Mouse (Mus musculus): ENCODE data around the gene Fbxo44.
A peak's percentile ranks its signal among the peaks of the same experiment; 100 is the strongest.
"Not testable (repeated sequence)": the region's sequence is repeated elsewhere in the genome, so short reads cannot be mapped to it uniquely, and the experiment has no call there.

Fbxo44 gene

DNA sequence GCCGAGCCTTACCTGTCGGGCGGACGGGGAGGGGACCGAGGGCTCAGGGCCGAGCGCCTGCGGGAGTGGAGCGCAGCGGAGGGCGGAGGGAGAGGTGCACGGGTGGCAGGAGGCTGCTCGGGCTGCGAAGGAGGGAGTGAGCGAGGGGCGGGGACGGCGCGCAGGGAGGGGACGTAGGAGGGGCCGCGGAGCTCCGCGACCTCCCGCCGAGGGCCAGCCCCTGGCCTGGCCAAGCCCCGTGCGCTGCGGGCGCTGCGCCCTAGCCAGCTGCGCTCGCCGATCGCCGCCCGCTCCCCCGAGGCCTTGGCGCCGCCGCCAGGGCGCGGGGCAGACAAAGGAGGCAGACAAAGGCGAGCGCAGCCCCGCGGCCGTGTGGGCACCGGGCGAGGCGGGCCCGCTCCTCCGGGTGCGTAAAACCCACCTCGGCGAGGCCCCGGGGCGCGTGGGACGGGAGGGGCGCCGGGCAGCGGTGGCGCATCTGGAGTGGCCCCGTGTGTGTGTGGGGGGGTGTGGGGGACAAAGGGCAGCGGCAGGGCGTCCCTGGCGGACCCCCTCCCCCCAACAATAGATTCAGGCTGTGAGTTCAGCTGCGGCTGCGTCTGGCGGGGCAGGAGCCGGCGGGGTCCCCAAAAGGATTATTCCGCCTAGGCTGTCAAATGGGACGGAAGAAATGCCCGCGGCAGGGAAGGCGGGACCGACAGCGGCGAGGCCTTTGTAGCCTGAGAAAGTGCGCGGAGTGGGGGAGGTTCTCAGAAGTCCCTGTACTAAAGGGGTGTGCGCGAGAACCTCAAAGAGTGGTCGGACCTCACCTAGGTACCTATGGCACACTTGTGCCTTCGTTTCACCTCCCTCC lies 29.5 kb downstream of the Fbxo44 start, which contains the start of gene Draxin:
Draxin (minus strand) TSS at position 138 of the 853 bp plus-strand sequence.
- DNase-seq (ENCODE audit: low read depth): no peak

DNA sequence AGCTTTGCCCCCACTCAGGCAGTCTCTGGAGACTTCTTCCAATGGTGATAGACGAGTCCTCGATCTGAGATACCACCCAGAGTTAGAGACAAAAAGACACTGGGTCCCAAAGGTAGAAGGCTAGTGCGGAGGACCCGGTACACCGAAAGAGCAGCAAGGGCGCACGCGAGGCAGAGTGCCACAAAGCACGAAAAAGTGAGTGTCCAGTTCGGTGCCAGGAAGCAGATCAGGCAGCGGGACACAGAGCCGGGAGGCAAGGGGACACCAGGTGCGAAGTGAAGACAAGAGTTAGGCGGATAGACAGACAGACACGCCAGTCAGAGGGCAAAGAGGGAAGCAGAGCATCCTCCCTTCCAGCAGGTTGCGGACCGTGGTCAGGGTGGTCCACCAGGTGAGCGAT lies 30.1 kb downstream of the Fbxo44 start, which contains the start of gene Mad2l2:
Mad2l2 (plus strand) TSS at position 252 of the 400 bp plus-strand sequence.
- no peak for DNase-seq (ENCODE audit: low read depth)

DNA sequence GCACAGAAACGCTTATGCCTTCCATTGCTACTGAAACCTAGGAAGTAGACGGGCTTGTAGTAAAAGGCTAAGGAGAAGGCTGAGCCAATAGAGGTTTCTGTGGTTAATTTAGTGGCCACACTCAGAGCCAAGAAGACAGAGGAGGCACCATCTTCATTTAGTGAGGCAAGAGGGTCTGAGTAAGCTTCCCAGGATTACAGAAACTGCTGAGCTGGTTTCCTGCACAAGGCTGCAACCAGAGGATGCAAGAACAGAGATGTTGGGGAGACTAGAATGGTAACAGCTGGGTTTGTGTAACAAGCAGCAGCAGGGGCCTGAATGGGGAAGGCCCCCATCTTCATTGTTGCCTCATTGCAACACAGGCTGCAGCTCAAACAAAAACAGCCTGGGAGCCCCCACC lies 31.6 kb downstream of the Fbxo44 start:
- no peak for DNase-seq (ENCODE audit: low read depth)

DNA sequence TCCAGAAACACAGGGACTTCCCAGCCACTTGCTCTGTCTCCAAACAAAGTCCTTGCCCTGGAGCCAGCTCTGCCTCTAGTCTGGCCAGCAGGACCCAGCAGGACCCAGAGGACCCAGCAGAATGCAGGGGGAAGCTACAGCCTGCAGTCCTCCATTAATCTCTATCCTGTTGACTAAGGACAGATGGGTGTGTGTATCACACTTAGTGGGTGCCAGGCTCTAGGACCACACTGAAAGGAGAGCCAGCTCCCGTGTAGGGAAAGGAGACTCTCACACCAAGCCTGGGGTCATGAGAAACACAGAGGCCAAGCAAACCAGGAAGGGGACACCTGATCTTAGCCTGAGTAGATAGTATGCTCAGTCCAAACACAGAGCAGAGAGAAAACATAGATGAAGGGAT lies 32.0 kb downstream of the Fbxo44 start:
- DNase-seq (ENCODE audit: low read depth): no peak

DNA sequence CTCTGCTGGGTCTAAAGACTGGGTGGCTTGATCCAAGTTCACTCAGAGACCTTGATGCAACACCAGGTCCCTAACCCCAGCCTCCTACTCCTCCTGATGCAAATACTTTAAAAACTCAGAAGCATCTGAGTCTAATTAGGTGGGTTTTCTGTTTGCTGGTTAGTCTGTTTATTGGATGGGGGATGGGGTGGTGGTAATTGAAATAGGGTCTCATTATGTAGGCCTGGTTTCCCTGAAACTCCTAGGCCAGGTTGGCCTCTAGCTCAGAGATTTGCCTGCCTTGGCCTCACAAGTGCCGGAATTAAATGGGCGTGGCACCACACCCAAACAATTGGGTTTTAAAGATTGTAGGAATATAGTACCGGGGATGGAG lies 37.6 kb downstream of the Fbxo44 start:
- DNase-seq (ENCODE audit: low read depth): no peak

DNA sequence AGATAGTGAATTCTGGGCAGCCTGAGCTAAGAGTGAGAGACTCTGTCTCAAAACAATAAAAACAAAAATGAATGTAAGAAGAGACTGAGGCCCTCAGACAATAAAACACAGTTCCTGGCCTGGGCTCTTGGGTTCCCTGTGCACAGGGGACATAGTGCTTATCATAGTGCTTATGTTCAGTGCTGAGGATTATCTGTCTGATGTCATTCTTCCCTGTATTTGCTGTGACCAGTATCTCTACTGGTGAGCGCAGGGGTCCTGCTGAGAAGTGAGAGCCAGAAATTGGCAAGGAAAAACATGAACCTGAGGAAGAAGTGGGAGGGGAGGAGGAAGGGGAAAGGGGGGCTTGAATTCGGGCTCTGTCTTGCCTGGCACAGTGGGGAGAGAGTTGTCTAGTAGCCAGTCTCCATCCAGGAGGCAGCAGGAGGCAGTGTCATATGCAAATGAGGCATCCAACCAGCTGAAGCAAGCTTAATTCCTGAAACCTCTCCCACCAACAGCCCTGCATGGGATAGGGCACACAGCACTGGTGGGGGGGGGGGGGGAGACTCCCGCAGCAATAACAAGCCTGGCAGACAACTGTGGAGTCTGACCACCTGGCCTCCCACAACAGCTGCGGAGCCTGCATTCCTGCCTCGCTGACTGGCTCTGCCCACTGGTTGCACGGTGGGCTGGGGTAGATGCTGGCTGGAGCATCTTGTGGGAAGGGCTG lies 38.1 kb downstream of the Fbxo44 start:
- DNase-seq (ENCODE audit: low read depth): no peak

DNA sequence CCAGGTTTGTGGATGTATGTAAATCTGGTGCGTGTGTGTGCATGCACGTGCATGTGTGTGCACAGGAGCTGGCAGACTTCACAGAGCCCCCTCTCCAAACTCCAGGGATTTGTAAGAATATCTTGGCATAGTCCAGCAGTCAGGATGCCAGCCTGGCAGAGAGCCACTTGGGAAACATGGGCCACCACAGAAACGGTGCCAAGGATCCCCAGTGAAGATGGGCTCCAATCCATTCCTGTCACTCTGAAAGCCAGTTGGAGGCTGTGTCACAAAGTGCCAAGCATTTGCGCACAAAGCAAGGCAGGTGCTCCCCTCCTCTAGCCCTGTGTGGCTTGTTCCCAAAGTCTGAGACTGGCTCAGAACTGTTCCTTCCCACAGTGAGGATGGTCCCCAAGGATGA lies 38.9 kb downstream of the Fbxo44 start:
- no peak for DNase-seq (ENCODE audit: low read depth)

DNA sequence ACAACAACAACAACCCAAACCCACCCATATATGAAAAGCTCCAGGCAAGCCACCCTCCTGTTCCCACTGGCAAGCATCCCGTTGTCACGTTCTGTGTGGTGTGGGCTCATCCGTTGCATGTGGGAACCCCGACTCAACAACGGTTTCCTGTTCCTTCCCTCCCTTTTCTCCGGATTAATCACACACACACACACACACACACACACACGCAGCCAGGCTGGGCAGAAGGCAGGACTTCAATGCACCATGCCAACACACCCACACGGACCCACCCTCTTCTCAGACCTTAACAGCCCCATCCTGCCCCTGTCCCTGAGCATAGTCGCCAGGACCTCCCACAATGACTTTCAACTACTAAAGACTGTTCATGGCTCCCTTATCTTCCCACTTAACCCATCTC lies 39.7 kb downstream of the Fbxo44 start:
- no peak for DNase-seq (ENCODE audit: low read depth)

DNA sequence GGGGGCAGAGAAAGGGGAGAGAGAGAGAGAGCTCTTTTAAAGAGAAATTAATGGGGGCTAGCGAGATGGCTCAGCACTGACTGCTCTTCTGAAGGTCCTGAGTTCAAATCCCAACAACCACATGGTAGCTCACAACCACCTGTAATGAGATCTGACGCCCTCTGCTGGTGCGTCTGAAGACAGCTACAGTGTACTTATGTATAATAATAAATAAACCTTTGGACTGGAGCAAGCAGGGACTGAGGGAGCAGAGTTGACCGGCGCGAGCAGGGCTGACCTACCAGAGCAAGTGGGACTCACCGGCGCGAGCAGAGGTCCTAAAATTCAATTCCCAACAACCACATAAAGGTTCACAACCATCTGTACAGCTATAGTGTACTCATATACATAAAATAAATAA lies 40.7 kb downstream of the Fbxo44 start:
- not testable (repeated sequence) for DNase-seq (ENCODE audit: low read depth)

DNA sequence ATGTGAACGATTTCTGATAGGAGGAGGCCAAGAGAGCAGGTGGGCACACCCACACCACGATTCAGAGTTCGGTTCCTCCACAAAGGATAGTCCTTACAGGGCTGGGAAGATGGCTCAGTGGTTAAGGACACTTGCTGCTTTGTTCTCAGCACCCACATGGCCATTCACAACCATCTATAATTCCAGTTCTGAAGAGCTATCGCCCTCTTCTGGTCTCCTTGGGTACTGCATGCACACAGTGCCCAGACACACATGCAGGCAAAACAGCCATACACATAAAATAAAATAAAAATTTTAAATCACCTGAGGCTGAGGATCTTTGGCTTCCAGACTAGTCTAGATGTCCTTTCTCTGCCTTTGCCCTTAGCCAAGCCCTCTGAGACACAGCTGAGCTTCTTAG lies 42.9 kb downstream of the Fbxo44 start:
- peak; percentile 44 for DNase-seq (ENCODE audit: low read depth)

DNA sequence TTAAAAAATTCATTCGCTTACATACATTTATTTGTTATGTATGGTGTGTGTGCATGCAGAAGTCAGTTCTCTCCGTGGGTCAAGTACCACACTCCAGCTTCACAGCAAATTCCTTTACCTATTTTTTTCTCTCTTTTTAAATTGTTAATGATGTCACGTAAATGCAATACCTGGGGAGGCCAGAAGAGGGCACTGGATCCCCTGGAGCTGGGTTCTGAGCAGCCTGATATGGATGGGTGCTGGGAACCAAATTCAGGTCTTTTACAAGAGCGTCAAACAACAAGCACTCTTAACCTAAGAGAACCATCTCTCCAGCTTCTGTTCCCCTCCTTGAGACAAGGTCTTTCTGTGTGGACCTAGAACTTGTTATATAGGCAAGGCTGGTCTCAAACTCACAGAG lies 43.6 kb downstream of the Fbxo44 start:
- DNase-seq (ENCODE audit: low read depth): peak; percentile 43

DNA sequence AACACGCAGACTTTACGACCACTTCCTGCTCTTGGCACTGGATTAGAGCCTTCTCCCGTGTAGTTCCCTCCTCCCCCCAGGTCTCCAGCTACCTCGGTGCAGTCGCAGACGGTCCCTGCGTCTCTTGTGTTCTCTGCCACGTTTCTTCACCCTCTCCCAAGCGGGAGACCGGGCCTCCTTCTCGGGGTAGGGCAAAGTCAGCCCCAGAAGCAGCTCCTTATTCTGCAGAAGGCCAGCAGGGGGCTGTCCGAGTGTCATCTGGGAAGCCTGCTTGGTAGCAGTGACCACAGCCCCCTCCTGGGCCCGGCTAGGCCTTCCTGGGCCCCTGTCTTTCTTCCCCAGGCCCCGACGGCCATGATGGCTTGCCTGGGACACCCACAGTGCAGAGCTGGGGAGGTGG lies 44.8 kb downstream of the Fbxo44 start:
- peak; percentile 49 for DNase-seq (ENCODE audit: low read depth)

DNA sequence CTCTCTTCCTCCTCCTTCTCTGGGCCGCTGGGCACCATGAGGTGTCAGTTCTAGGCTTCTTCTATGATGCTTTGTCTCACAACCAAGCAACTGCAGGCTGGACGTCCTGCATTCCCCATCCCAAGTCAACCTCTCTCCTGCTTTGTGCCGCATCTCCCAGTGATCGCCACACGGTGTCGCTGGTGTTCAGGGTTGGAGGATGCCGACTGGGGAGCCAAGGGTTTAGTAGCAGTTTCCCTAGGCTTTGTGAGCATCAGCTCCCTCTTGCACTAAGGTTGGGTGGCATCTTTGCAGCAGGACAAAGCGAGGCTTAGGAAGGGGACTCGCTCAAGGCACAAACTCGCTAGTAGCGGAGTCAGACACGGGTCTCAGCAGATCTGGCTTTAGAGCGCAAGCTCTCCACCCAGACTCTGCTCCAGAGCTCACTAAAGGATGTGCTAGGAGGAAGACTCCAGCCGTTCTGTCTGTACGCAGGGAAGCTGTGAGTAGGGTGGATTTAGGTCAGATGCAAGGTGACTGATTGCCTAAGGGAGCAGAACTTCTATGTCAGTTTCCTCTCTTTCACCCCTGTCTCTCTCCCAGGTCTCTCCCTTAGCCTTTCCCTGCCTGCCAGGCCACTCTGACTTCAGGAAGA lies 45.4 kb downstream of the Fbxo44 start:
- peak; percentile 88 for DNase-seq (ENCODE audit: low read depth)

DNA sequence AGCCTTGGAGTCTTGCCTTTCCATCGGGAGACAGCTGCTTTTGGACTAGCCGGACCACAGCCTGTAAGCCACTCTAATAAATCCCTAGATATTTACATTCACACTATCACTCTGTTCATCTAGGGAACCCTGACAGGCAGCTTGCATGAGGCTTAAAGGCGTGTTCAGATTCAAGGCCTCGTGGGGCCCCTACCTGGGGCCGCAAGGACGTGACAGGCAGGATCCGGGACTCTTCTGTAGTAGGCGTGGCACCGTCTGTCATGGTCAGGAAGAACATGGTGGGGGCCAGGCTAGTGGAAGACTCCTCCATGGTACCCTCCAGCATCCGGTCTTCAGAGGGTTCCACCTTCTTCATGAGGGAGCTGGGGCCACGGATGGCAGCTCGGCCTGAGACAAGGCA lies 47.8 kb downstream of the Fbxo44 start:
- no peak for DNase-seq (ENCODE audit: low read depth)

DNA sequence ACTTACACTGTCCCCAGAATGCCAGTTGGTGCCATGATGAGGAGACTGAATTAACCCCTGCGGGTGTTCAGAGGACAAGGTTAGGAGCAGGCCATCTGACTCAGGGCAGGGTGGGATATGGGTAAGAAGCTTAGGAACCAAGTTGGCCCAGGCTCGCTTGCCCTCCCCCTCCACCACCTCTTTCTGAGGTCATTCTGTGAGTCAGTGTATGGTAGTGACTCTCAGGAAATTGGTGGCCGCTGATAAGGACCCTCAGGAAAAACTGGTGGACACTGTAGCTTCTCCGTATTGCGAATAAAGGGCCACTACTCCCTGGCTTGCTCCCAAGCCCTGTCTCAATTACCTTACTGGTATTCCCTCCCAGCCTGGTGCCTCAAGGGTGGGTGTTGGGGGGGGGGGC lies 51.1 kb downstream of the Fbxo44 start:
- DNase-seq (ENCODE audit: low read depth): no peak

DNA sequence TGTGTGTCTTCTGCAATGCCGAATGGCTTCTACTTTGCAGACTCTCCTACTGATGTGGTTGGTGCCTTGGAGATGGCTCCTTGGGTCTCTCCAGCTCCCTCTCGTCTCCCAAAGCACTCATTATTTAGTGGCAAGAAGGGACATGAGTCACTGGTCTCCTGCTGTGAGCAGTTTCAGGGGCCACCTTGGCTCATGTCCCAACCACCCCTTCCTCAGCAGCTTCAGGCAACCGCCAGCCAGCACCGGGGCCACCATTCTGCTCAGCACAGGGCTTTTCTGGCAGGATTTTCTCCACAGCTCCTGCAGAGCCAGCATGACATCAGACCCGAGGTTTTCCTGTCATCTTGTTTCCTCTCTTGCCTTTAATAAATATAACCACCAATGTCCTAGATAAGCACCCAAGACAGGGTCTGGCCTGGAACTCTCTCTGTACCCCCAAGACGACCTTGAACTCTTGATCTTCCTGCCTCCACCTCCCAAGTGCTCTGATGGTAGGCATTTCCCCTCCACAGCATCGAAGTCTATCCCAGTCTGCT lies 51.6 kb downstream of the Fbxo44 start:
- no peak for DNase-seq (ENCODE audit: low read depth)

DNA sequence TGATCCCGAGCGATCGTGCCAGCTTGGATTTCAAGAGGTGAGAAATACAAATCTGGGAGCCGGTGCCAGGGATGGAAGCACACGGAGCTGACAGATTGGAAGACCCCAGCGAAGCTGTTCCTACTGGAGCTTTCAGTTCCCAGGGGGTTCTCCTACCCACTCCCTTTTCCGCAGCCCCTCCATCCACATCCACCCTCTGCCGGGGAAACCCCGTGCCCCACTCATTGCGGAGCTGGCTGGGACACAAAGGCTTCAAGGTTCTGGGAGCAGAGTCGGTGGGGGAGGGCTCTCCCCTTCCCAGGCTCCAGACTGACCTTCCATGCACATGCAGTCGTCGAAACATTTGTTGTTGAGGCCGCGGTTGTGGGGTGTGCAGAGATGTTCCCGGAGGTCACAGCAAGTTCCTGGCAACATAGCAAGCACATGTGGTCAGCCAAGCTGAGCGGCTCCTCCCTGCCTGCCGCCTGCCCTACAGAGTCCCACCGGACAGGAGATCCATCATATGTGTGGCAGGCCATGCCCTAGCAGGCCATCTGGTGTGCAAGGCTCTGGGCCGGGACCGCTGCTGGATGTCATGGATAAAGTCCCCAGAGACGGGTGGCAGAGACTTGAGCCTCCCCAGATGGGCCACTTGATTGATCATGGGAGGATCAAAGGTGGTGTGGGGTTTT lies 52.5 kb downstream of the Fbxo44 start:
- DNase-seq (ENCODE audit: low read depth): no peak

DNA sequence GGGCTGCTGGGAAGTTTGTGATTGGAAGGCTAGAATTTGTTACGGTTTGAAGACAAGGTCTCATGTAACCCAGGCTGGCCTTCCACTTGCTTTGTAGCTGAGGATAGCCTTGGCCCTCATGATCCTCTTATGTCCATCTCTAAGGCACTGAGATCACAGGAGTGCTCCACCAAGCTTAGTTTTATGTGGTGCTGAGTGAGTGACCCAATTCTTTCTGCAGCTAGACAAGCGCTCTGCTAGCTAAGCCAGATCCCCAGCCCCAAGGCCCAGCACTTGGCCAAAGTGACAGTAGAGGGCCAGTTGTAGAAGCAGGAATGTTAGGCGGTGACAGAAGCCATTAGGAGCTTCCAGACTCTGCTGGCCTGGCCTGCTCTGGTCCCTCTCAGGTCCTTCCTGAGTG lies 56.1 kb downstream of the Fbxo44 start:
- DNase-seq (ENCODE audit: low read depth): no peak

All from naive thymus-derived CD4-positive, alpha-beta T cell, adult 2 months (primary cell).